Comparison of ENCODE assay signal across 30 mouse cellular contexts in genomic region chr12:103150247-103150646, GRCm38 (mm10).
"Had no signal": no experiment of that assay in that cellular context is flagged by ENCODE, and none has a peak within 500 bp of the region (broad histone marks: within the 10 kb centered on the region; RNA-seq: fewer than 3 reads in every experiment).

No protein-coding gene starts in this region.

- H3K9me3 ChIP-seq: limb, embryonic 10.5 days; limb, embryonic 12.5 days; limb, embryonic 15.5 days; liver, embryonic 13.5 days; liver, embryonic 15.5 days; lung, embryonic 15.5 days; midbrain, embryonic 13.5 days; midbrain, embryonic 15.5 days had no signal

- H3K4me2 ChIP-seq: limb, embryonic 12.5 days; limb, embryonic 13.5 days; limb, embryonic 15.5 days; liver, embryonic 11.5 days; liver, embryonic 13.5 days; liver, embryonic 15.5 days; lung, embryonic 14.5 days; lung, embryonic 15.5 days; midbrain, embryonic 11.5 days; midbrain, embryonic 12.5 days; midbrain, embryonic 13.5 days; midbrain, embryonic 15.5 days; neural tube, embryonic 12.5 days had no signal

- ATAC-seq: lung, postnatal 0 days; midbrain, embryonic 13.5 days; midbrain, embryonic 15.5 days; midbrain, embryonic 16.5 days had no signal

- H3K27ac ChIP-seq: left cerebral cortex, adult 2 months; limb, embryonic 10.5 days; limb, embryonic 12.5 days; limb, embryonic 13.5 days; limb, embryonic 15.5 days; liver, embryonic 13.5 days; liver, embryonic 14.5 days; liver, embryonic 15.5 days; lung, embryonic 15.5 days; macrophage; midbrain, embryonic 10.5 days; midbrain, embryonic 12.5 days; midbrain, embryonic 13.5 days; midbrain, embryonic 15.5 days; neural tube, embryonic 12.5 days had no signal

- H3K4me3 ChIP-seq: left cerebral cortex, adult 2 months; limb, embryonic 10.5 days; limb, embryonic 12.5 days; limb, embryonic 13.5 days; limb, embryonic 15.5 days; liver, embryonic 13.5 days; liver, embryonic 15.5 days; lung, embryonic 15.5 days; megakaryocyte, embryonic 14.5 days; midbrain, embryonic 10.5 days; midbrain, embryonic 12.5 days; midbrain, embryonic 13.5 days; midbrain, embryonic 15.5 days; myocyte; neural tube, embryonic 12.5 days had no signal

- H3K27me3 ChIP-seq: limb, embryonic 12.5 days; limb, embryonic 13.5 days; limb, embryonic 15.5 days; liver, embryonic 13.5 days; liver, embryonic 15.5 days; lung, embryonic 15.5 days; megakaryocyte, embryonic 14.5 days; midbrain, embryonic 12.5 days; midbrain, embryonic 13.5 days; midbrain, embryonic 15.5 days; neural tube, embryonic 12.5 days had no signal

- H3K36me3 ChIP-seq: limb, embryonic 10.5 days; limb, embryonic 12.5 days; limb, embryonic 13.5 days; limb, embryonic 15.5 days; liver, embryonic 13.5 days; liver, embryonic 15.5 days; lung, embryonic 15.5 days had no signal

- H3K9ac ChIP-seq: limb, embryonic 12.5 days; limb, embryonic 13.5 days; limb, embryonic 15.5 days; liver, embryonic 13.5 days; liver, embryonic 14.5 days; liver, embryonic 15.5 days; lung, embryonic 14.5 days; lung, embryonic 15.5 days; midbrain, embryonic 12.5 days; midbrain, embryonic 13.5 days; midbrain, embryonic 15.5 days; neural tube, embryonic 12.5 days had no signal

- DNase-seq: left cerebral cortex, postnatal 4 days; liver, embryonic 13.5 days; lung, adult 18-20 months; lung, adult 2 months; lung, embryonic 14.5 days; lung, postnatal 10 days; lung, postnatal 14 days; lung, postnatal 36 days; lung, postnatal 4 days; midbrain, embryonic 14.5 days had no signal

- H3K4me1 ChIP-seq: limb, embryonic 10.5 days; limb, embryonic 12.5 days; limb, embryonic 13.5 days; limb, embryonic 15.5 days; liver, embryonic 13.5 days; liver, embryonic 15.5 days; lung, embryonic 15.5 days; midbrain, embryonic 10.5 days; midbrain, embryonic 12.5 days; midbrain, embryonic 13.5 days; midbrain, embryonic 15.5 days; neural tube, embryonic 12.5 days had no signal
